Mouse (Mus musculus) C2C12 (cell line): ENCODE data around the gene Gm5089.

Experiments used
- CEBPB ChIP-seq: IDR thresholded peaks from one replicate; pipeline ENCODE4 v1.6.1; 2011; ENCODE audit warnings: low read depth, mild to moderate bottlenecking, control low read depth, moderate library complexity
- CTCF ChIP-seq: IDR thresholded peaks from one replicate; pipeline ENCODE4 v1.5.1; 2011; ENCODE audit not compliant: control insufficient read depth, insufficient read depth, insufficient read length
- MAX ChIP-seq: IDR thresholded peaks from one replicate; pipeline ENCODE4 v1.6.1; 2011; ENCODE audit warnings: mild to moderate bottlenecking, control low read depth
- MYOD1 ChIP-seq: IDR thresholded peaks from one replicate; pipeline ENCODE4 v1.6.1; 2011; ENCODE audit warnings: low read depth; ENCODE audit not compliant: control insufficient read depth, insufficient read length
- USF1 ChIP-seq: IDR thresholded peaks from one replicate; pipeline ENCODE4 v1.6.1; 2011; ENCODE audit warnings: low read depth, mild to moderate bottlenecking, control low read depth, moderate library complexity

DNA sequence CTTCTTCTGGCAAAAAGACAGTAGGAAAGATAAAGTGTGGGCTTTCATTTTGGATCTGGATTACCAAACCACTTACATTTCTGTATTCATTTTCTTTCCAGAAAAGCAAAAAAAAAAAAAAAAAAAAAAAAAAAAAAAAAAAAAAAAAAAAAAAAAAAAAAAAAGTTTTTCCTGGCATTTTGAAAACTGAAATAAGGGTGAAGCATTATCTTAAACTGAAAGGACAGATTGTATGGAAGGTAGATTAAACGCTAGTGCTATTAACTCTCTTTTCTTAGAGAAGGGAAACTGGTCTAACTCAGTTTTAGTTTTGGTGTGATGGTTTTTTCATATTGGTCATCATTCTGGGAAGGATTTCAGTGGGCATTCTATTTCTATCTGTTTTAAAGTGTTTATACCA lies 41.1 kb upstream of the Gm5089 start:
- TF ChIP-seq CTCF (no peak), MYOD1 (no peak), USF1 (no peak), CEBPB (no peak), MAX (no peak)
